Mouse (Mus musculus) heart, embryonic 12.5 days (tissue): ENCODE data around the gene Hist1h2bb. TPM values are rescaled to one million over a fixed set of nuclear protein-coding genes. Genes with fewer than 3 reads are reported as not detected.

Experiments used
- ATAC-seq: fragments of 200-750 bp; cut with Nextera tagmentation; 2 replicates; pipeline ENCODE4 v1.8.0; 2017; ENCODE audit warnings: moderate TSS enrichment, moderate library complexity; ENCODE audit not compliant: insufficient number of reproducible peaks, low FRiP score
- H3K27ac ChIP-seq: fragments of 300-500 bp; sonication (generic); 2 replicates; pipeline ENCODE4 v1.5.1; 2016; ENCODE audit warnings: mild to moderate bottlenecking, moderate library complexity; ENCODE audit not compliant: poor library complexity, severe bottlenecking
- H3K27me3 ChIP-seq: fragments of 300-500 bp; sonication (generic); replicated peaks from 2 replicates; pipeline ENCODE4 v1.6.1; 2016; ENCODE audit warnings: mild to moderate bottlenecking, moderate library complexity
- H3K36me3 ChIP-seq: fragments of 300-500 bp; sonication (generic); 2 replicates; pipeline ENCODE4 v1.6.1; 2016; ENCODE audit warnings: mild to moderate bottlenecking, moderate library complexity
- H3K4me1 ChIP-seq: fragments of 300-500 bp; sonication (generic); replicated peaks from 2 replicates; pipeline ENCODE4 v1.6.1; 2016; ENCODE audit warnings: mild to moderate bottlenecking
- H3K4me2 ChIP-seq: fragments of 300-500 bp; sonication (generic); 2 replicates; pipeline ENCODE4 v1.6.1; 2016; ENCODE audit warnings: mild to moderate bottlenecking, moderate library complexity
- H3K4me3 ChIP-seq: fragments of 300-500 bp; sonication (generic); 2 replicates; pipeline ENCODE4 v1.5.1; 2016; ENCODE audit warnings: mild to moderate bottlenecking
- H3K9ac ChIP-seq: fragments of 300-500 bp; sonication (generic); 2 replicates; pipeline ENCODE4 v1.6.1; 2016; ENCODE audit warnings: mild to moderate bottlenecking, moderate library complexity
- H3K9me3 ChIP-seq: fragments of 300-500 bp; sonication (generic); replicated peaks from 2 replicates; pipeline ENCODE4 v1.6.1; 2016; ENCODE audit warnings: mild to moderate bottlenecking, moderate library complexity
- WGBS: fragments of 180-500 bp; shearing (Covaris S2); methylation state at CpG from one replicate; pipeline ENCODE4 v1.1.7; 2016; 5-methylcytosine and 5-hydroxymethylcytosine counted together
- polyA plus RNA-seq: library from polyadenylated mRNA; unstranded; fragments of >200 nt; fragmentation: Nextera tagmentation; extraction: Ambion mirVana; gene quantifications from 2 replicates; pipeline ENCODE4 v1.2.1, GENCODE M21; 2016

Hist1h2bb gene
- polyA plus RNA-seq, 1 experiment from 2014 or later, result 0.88 TPM

DNA sequence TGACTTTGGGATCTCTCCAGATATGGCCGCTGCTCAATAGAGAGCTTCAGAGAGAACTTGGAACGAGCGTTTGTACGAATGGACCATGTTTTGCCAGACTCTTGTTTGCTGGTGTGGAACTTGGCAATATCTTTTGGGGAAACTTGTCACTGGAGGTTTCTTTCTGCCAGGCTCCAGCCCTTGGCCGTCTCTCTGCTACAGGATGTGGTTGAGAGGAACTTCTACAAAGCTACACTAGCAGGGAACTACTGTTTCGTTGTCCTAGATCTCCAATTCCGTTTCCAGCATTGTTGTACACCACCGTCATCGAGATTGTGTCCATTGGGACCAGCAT, 17.4 kb upstream of the Hist1h2bb start:
- Histone ChIP-seq H3K9ac (no peak overlapping the region), H3K4me1 (peaks cover 22% of the 10 kb centered on the region), H3K36me3 (no peaks in the 10 kb centered on the region), H3K27ac (no peak overlapping the region), H3K9me3 (no peaks in the 10 kb centered on the region), H3K27me3 (no peaks in the 10 kb centered on the region; the same call in 1 of the 2 replicates), H3K4me3 (no peak overlapping the region), H3K4me2 (no peak overlapping the region)
- ATAC-seq, result no peak
- WGBS, result 88% methylated on average over 9 of the region's 9 CpGs

DNA sequence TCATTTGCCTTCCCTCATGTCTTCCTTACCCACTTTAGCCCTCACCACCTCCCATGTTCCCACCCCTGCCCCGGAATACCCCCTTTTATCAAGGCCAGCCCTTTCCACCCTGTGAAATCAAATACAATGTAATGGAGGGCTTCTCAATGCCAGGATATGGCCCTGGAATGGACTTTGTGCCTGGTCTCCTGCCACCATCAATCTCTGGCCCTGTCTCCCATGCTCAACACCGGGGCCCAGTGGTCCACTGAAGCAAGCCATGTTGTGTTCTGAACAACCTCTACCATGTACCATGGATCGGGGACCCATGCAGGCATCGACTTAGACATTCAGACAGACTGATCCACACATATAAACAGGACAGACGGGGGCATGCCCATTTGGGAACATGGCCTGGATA, 16.8 kb upstream of the Hist1h2bb start:
- H3K27ac ChIP-seq, result no peak overlapping the region
- H3K4me2 ChIP-seq, result no peak overlapping the region
- H3K4me3 ChIP-seq, result no peak overlapping the region
- 89% methylated on average over 5 of the region's 5 CpGs for WGBS
- H3K9me3 ChIP-seq, result no peaks in the 10 kb centered on the region
- ATAC-seq, result no peak
- H3K4me1 ChIP-seq, result peaks cover 16% of the 10 kb centered on the region
- no peaks in the 10 kb centered on the region for H3K36me3 ChIP-seq
- no peaks in the 10 kb centered on the region; the same call in 1 of the 2 replicates for H3K27me3 ChIP-seq
- H3K9ac ChIP-seq, result no peak overlapping the region

DNA sequence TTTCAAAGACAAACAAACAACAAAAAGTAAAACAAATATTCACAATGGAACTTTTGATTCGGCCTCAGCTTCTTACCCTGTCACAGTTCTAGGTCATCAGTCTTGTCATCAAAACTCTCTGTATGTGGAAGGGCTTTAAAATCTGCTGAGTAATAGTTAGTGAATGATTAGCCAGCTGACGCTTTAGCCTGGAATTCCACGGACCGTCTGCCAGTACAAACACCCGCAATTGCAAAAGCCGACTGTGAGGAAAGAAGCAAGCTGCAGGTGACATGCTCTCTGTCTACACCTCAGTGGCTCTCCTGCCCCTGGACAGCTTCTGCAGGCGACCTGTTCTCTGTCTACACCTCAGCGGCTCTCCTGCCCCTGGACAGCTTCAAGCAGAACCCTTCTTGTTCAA, 16.1 kb upstream of the Hist1h2bb start:
- H3K36me3 ChIP-seq, result no peaks in the 10 kb centered on the region
- H3K4me1 ChIP-seq, result peaks cover 10% of the 10 kb centered on the region
- H3K9me3 ChIP-seq, result no peaks in the 10 kb centered on the region
- 18% methylated on average over 8 of the region's 8 CpGs for WGBS
- no peak overlapping the region for H3K9ac ChIP-seq
- peak overlapping the region; percentile 39; the same call in 1 of the 2 replicates for H3K4me2 ChIP-seq
- H3K27ac ChIP-seq, result no peak overlapping the region
- H3K4me3 ChIP-seq, result no peak overlapping the region
- ATAC-seq, result no peak
- no peaks in the 10 kb centered on the region; the same call in 1 of the 2 replicates for H3K27me3 ChIP-seq

- H3K36me3 ChIP-seq, result no peaks in the 10 kb centered on the region
- no peak overlapping the region for H3K27ac ChIP-seq
- H3K9me3 ChIP-seq, result no peaks in the 10 kb centered on the region
- no peak for ATAC-seq
- H3K4me2 ChIP-seq, result no peak overlapping the region
- H3K4me1 ChIP-seq, result peaks cover 10% of the 10 kb centered on the region
- H3K27me3 ChIP-seq, result no peaks in the 10 kb centered on the region; the same call in 1 of the 2 replicates
- 24% methylated on average over 8 of the region's 8 CpGs for WGBS
- no peak overlapping the region for H3K4me3 ChIP-seq
- no peak overlapping the region for H3K9ac ChIP-seq
Measured at GRCm38 (mm10) chr13:23732156-23732804, 14.3 kb upstream of the Hist1h2bb start.

DNA sequence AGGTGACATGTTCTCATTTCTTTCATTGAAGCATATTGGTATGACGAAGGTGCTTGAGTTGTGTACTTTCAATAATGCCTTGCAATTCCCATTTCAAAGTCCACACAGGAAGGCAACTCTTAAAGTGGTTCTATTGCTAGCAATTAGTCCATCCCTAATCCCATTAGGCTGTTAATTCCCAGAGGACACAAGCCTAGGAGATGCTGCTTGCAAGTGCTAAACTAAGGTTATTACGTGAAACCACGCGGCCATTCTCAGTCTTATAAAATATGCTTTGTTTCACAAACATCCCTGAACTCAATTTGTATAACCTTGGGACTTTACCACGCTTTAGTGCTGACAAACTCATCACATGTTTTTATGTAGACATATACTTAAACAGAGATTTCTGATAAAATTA, 9.4 kb upstream of the Hist1h2bb start:
- no peaks in the 10 kb centered on the region for H3K9me3 ChIP-seq
- no peak overlapping the region for H3K4me2 ChIP-seq
- H3K4me1 ChIP-seq, result peaks cover 7% of the 10 kb centered on the region
- no peaks in the 10 kb centered on the region for H3K27me3 ChIP-seq
- no peak overlapping the region for H3K27ac ChIP-seq
- H3K4me3 ChIP-seq, result no peak overlapping the region
- 86% methylated on average over 5 of the region's 5 CpGs for WGBS
- H3K36me3 ChIP-seq, result no peaks in the 10 kb centered on the region
- ATAC-seq, result no peak
- no peak overlapping the region for H3K9ac ChIP-seq

- ATAC-seq, result no peak
- H3K9ac ChIP-seq, result peak overlapping the region; percentile 96
- 19% methylated on average over 4 of the region's 4 CpGs for WGBS
Measured at GRCm38 (mm10) chr13:23738041-23738440, 8.5 kb upstream of the Hist1h2bb start.

GRCm38 (mm10) chr13:23738677-23739068, 7.9 kb upstream of the Hist1h2bb start, which contains the start of gene Hist1h1c:
Gene Hist1h1c, plus strand, starts transcription at chr13:23738808.
- Histone ChIP-seq H3K9me3 (no peaks in the 10 kb centered on the region), H3K36me3 (no peaks in the 10 kb centered on the region), H3K4me2 (peak within 1 kb of the TSS; percentile 96), H3K27me3 (no peaks in the 10 kb centered on the region), H3K27ac (peak within 1 kb of the TSS; percentile 100), H3K4me1 (peaks cover 7% of the 10 kb centered on the region), H3K4me3 (peak within 1 kb of the TSS; percentile 68), H3K9ac (peak within 1 kb of the TSS; percentile 96)
- WGBS, result 0% methylated on average over 38 of the region's 38 CpGs
- ATAC-seq, result peak; percentile 94

More at GRCm38 (mm10) chr13:23738041-23738440, 8.5 kb upstream of the Hist1h2bb start:
- H3K36me3 ChIP-seq, result no peaks in the 10 kb centered on the region
- H3K9me3 ChIP-seq, result no peaks in the 10 kb centered on the region
- H3K4me1 ChIP-seq, result peaks cover 7% of the 10 kb centered on the region
- peak overlapping the region; percentile 100 for H3K27ac ChIP-seq
- peak overlapping the region; percentile 68 for H3K4me3 ChIP-seq
- H3K27me3 ChIP-seq, result no peaks in the 10 kb centered on the region
- H3K4me2 ChIP-seq, result peak overlapping the region; percentile 96

DNA sequence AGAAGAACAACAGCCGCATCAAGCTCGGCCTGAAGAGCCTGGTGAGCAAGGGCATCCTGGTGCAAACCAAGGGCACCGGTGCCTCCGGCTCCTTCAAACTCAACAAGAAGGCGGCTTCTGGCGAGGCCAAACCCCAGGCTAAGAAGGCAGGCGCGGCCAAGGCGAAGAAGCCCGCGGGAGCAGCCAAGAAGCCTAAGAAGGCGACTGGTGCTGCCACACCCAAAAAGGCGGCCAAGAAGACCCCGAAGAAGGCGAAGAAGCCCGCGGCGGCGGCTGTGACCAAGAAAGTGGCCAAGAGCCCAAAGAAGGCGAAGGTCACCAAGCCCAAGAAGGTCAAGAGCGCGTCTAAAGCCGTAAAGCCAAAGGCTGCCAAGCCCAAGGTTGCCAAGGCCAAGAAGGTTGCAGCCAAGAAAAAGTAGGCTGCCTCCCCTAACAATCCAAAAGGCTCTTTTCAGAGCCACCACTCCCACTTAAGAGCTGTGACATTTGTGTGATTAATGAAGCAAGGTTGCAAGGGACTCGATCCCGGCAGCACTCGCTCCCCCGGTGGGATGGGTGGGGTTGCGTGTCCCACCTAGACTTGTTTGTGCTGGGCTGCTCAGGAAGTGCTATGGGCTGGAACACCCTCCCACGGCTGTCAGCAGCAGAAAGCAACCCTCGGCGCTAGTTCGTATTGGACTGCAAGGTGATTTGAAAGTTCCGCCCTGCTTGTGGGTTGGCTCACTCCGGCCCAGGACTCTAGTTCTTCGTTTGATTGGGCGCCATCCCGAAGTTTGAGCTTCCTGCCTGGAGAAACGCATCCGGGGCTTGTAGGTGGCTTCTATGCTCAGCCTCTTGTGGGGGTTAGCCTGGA, 7.2 kb upstream of the Hist1h2bb start:
- H3K9ac ChIP-seq, result peak overlapping the region; percentile 96
- H3K4me1 ChIP-seq, result peaks cover 7% of the 10 kb centered on the region
- WGBS, result 0% methylated on average over 39 of the region's 39 CpGs
- H3K27ac ChIP-seq, result peak overlapping the region; percentile 100
- H3K4me2 ChIP-seq, result peak overlapping the region; percentile 96
- ATAC-seq, result peak; percentile 86
- no peaks in the 10 kb centered on the region for H3K36me3 ChIP-seq
- H3K9me3 ChIP-seq, result no peaks in the 10 kb centered on the region
- peak overlapping the region; percentile 68 for H3K4me3 ChIP-seq
- H3K27me3 ChIP-seq, result no peaks in the 10 kb centered on the region

- no peak; the same call in 1 of the 2 replicates for ATAC-seq
- H3K36me3 ChIP-seq, result no peaks in the 10 kb centered on the region
- H3K9me3 ChIP-seq, result no peaks in the 10 kb centered on the region
- peak overlapping the region; percentile 96 for H3K9ac ChIP-seq
- H3K4me1 ChIP-seq, result peaks cover 7% of the 10 kb centered on the region
- peak overlapping the region; percentile 100 for H3K27ac ChIP-seq
- H3K27me3 ChIP-seq, result no peaks in the 10 kb centered on the region
- peak overlapping the region; percentile 68 for H3K4me3 ChIP-seq
- under 1% methylated on average over 14 of the region's 14 CpGs for WGBS
- H3K4me2 ChIP-seq, result peak overlapping the region; percentile 96
Measured at GRCm38 (mm10) chr13:23739922-23740252, 6.6 kb upstream of the Hist1h2bb start.

GRCm38 (mm10) chr13:23740256-23740840, 6.2 kb upstream of the Hist1h2bb start:
- Histone ChIP-seq H3K4me2 (peak overlapping the region; percentile 96), H3K4me3 (peak overlapping the region; percentile 68), H3K9me3 (no peaks in the 10 kb centered on the region), H3K27ac (peak overlapping the region; percentile 100), H3K27me3 (no peaks in the 10 kb centered on the region), H3K36me3 (no peaks in the 10 kb centered on the region), H3K9ac (peak overlapping the region; percentile 96), H3K4me1 (peaks cover 7% of the 10 kb centered on the region)
- WGBS, result 31% methylated on average over 13 of the region's 13 CpGs
- no peak for ATAC-seq

DNA sequence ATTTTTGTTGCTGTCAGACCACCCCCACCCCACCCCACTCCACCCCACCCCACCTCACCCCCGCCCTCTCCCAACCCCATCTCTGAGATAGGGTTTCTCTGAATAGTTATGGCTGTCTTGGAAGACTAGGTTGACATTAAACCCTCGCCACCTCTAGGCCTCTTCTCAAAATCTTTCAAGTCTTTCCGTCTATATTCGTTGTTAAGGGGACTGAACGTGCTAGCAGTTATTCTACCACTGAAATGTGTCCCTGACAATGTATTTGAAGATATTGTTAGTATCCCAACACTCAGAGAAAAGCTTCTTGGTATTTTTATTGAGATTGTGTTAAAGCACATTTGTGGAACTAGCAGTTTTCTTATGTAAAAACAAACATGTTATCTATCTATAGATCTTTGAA, 5.6 kb upstream of the Hist1h2bb start:
- no peaks in the 10 kb centered on the region for H3K27me3 ChIP-seq
- no peaks in the 10 kb centered on the region for H3K36me3 ChIP-seq
- no peaks in the 10 kb centered on the region for H3K9me3 ChIP-seq
- H3K9ac ChIP-seq, result no peak overlapping the region
- H3K4me1 ChIP-seq, result peaks cover 7% of the 10 kb centered on the region
- peak overlapping the region; percentile 100; the same call in 1 of the 2 replicates for H3K27ac ChIP-seq
- no peak for ATAC-seq
- H3K4me3 ChIP-seq, result 0 out of 2 replicates have a peak overlapping the region, but pooled peaks have one; percentile 4
- peak overlapping the region; percentile 96 for H3K4me2 ChIP-seq
- WGBS, result 49% methylated on average over 5 of the region's 5 CpGs
